Mouse (Mus musculus): ENCODE data around the gene Irak2. TPM values are rescaled to one million over a fixed set of nuclear protein-coding genes. Genes with fewer than 3 reads are reported as not detected.

Gene Irak2
- polyA plus RNA-seq, 2 experiments, result 4.9 to 27.0 TPM

- no peak overlapping the region for H3K9ac ChIP-seq (replicated peaks)
- ATAC-seq (ENCODE audit: insufficient read depth) (no peak), DNase-seq (ENCODE audit: low read depth in 3 of 3, low spot score in 3 of 3) (no peak)
- no peak overlapping the region for H3K27ac ChIP-seq
- WGBS (ENCODE audit: insufficient replicate concordance), result 88% methylated on average over 7 of the region's 7 CpGs
- peaks cover 8 to 9% of the 10 kb centered on the region in 2 experiments for H3K4me1 ChIP-seq (replicated peaks; ENCODE audit: control insufficient read depth in 2 of 2, insufficient read depth in 2 of 2, low read length in 1 of 2)
- no peaks in the 10 kb centered on the region for H3K9me3 ChIP-seq (ENCODE audit: control insufficient read depth, low read length)
- H3K4me2 ChIP-seq (ENCODE audit: low read depth), result no peak overlapping the region
- no peaks in the 10 kb centered on the region for H3K27me3 ChIP-seq (ENCODE audit: control insufficient read depth, insufficient read depth, low read length)
- peaks cover 9% of the 10 kb centered on the region for H3K36me3 ChIP-seq (replicated peaks; ENCODE audit: control insufficient read depth, insufficient read depth, low read depth)
- TF ChIP-seq EP300 (IDR thresholded peaks at IDR 0.05; ENCODE audit: low read depth), result no peak
- TF ChIP-seq CTCF (IDR thresholded peaks at IDR 0.05; ENCODE audit: low read depth), result no peak
- no peak overlapping the region for H3K4me3 ChIP-seq (ENCODE audit: insufficient read depth in 1 of 2, low read depth in 2 of 2, low read length in 2 of 2)
These were observed 29.0 kb upstream of the Irak2 start for GRCm38 (mm10) chr6:113609293-113609692.

- 77% methylated on average over 8 of the region's 8 CpGs for WGBS (ENCODE audit: insufficient replicate concordance)
- H3K9ac ChIP-seq (replicated peaks), result no peak overlapping the region
- H3K4me1 ChIP-seq (replicated peaks; ENCODE audit: control insufficient read depth in 2 of 2, insufficient read depth in 2 of 2, low read length in 1 of 2), result no peaks in the 10 kb centered on the region
- peaks cover 28% of the 10 kb centered on the region for H3K36me3 ChIP-seq (replicated peaks; ENCODE audit: control insufficient read depth, insufficient read depth, low read depth)
- TF ChIP-seq EP300 (IDR thresholded peaks at IDR 0.05; ENCODE audit: low read depth) (no peak), CTCF (IDR thresholded peaks at IDR 0.05; ENCODE audit: low read depth) (no peak)
- H3K27ac ChIP-seq, result no peak overlapping the region
- no peaks in the 10 kb centered on the region for H3K27me3 ChIP-seq (ENCODE audit: control insufficient read depth, insufficient read depth, low read length)
- H3K4me3 ChIP-seq (ENCODE audit: insufficient read depth in 1 of 2, low read depth in 2 of 2, low read length in 2 of 2), result no peak overlapping the region
- DNase-seq (ENCODE audit: low read depth in 3 of 3, low spot score in 3 of 3), result no peak
- ATAC-seq (ENCODE audit: insufficient read depth), result no peak
- H3K9me3 ChIP-seq (ENCODE audit: control insufficient read depth, low read length), result no peaks in the 10 kb centered on the region
- no peak overlapping the region for H3K4me2 ChIP-seq (ENCODE audit: low read depth)
These were observed 25.9 kb upstream of the Irak2 start for GRCm38 (mm10) chr6:113612258-113612969.

- H3K36me3 ChIP-seq (replicated peaks; ENCODE audit: control insufficient read depth, insufficient read depth, low read depth), result peaks cover 30% of the 10 kb centered on the region
- H3K9ac ChIP-seq (replicated peaks), result no peak overlapping the region
- WGBS (ENCODE audit: insufficient replicate concordance), result 87% methylated on average over 7 of the region's 7 CpGs
- no peak for DNase-seq (ENCODE audit: low read depth in 3 of 3, low spot score in 3 of 3)
- H3K4me1 ChIP-seq (replicated peaks; ENCODE audit: control insufficient read depth in 2 of 2, insufficient read depth in 2 of 2, low read length in 1 of 2), result peaks cover 0 to 4% of the 10 kb centered on the region in 2 experiments; a peak in 1 of 4 replicates
- ATAC-seq (ENCODE audit: insufficient read depth), result no peak
- no peaks in the 10 kb centered on the region for H3K9me3 ChIP-seq (ENCODE audit: control insufficient read depth, low read length)
- no peak overlapping the region for H3K4me3 ChIP-seq (ENCODE audit: insufficient read depth in 1 of 2, low read depth in 2 of 2, low read length in 2 of 2)
- H3K4me2 ChIP-seq (ENCODE audit: low read depth), result no peak overlapping the region
- H3K27me3 ChIP-seq (ENCODE audit: control insufficient read depth, insufficient read depth, low read length), result no peaks in the 10 kb centered on the region
- no peak overlapping the region for H3K27ac ChIP-seq
- TF ChIP-seq EP300 (IDR thresholded peaks at IDR 0.05; ENCODE audit: low read depth), result no peak
- no peak for TF ChIP-seq CTCF (IDR thresholded peaks at IDR 0.05; ENCODE audit: low read depth)
These were observed 24.1 kb upstream of the Irak2 start for GRCm38 (mm10) chr6:113614152-113614551.

GRCm38 (mm10) chr6:113614997-113615396, 23.3 kb upstream of the Irak2 start:
- Histone ChIP-seq H3K27me3 (ENCODE audit: control insufficient read depth, insufficient read depth, low read length) (no peaks in the 10 kb centered on the region), H3K36me3 (replicated peaks; ENCODE audit: control insufficient read depth, insufficient read depth, low read depth) (peaks cover 30% of the 10 kb centered on the region), H3K4me1 (replicated peaks; ENCODE audit: control insufficient read depth in 2 of 2, insufficient read depth in 2 of 2, low read length in 1 of 2) (peaks cover 0 to 4% of the 10 kb centered on the region in 2 experiments; a peak in 1 of 4 replicates), H3K4me2 (ENCODE audit: low read depth) (no peak overlapping the region), H3K9me3 (ENCODE audit: control insufficient read depth, low read length) (no peaks in the 10 kb centered on the region), H3K4me3 (ENCODE audit: insufficient read depth in 1 of 2, low read depth in 2 of 2, low read length in 2 of 2) (no peak overlapping the region), H3K27ac (no peak overlapping the region), H3K9ac (replicated peaks) (no peak overlapping the region)
- no peak for TF ChIP-seq CTCF (IDR thresholded peaks at IDR 0.05; ENCODE audit: low read depth)
- no peak for TF ChIP-seq EP300 (IDR thresholded peaks at IDR 0.05; ENCODE audit: low read depth)
- ATAC-seq (ENCODE audit: insufficient read depth) (no peak), DNase-seq (ENCODE audit: low read depth in 3 of 3, low spot score in 3 of 3) (no peak)
- WGBS (ENCODE audit: insufficient replicate concordance), result 87% methylated on average over 8 of the region's 8 CpGs

GRCm38 (mm10) chr6:113615489-113615888, 22.8 kb upstream of the Irak2 start:
- Histone ChIP-seq H3K27ac (no peak overlapping the region), H3K9ac (replicated peaks) (no peak overlapping the region), H3K4me3 (ENCODE audit: insufficient read depth in 1 of 2, low read depth in 2 of 2, low read length in 2 of 2) (no peak overlapping the region), H3K4me1 (replicated peaks; ENCODE audit: control insufficient read depth in 2 of 2, insufficient read depth in 2 of 2, low read length in 1 of 2) (peaks cover 0 to 4% of the 10 kb centered on the region in 2 experiments; a peak in 1 of 4 replicates), H3K27me3 (ENCODE audit: control insufficient read depth, insufficient read depth, low read length) (no peaks in the 10 kb centered on the region), H3K36me3 (replicated peaks; ENCODE audit: control insufficient read depth, insufficient read depth, low read depth) (peaks cover 28% of the 10 kb centered on the region), H3K4me2 (ENCODE audit: low read depth) (no peak overlapping the region), H3K9me3 (ENCODE audit: control insufficient read depth, low read length) (no peaks in the 10 kb centered on the region)
- DNase-seq (ENCODE audit: low read depth in 3 of 3, low spot score in 3 of 3) (no peak), ATAC-seq (ENCODE audit: insufficient read depth) (no peak)
- WGBS (ENCODE audit: insufficient replicate concordance), result 85% methylated on average over 4 of the region's 4 CpGs
- TF ChIP-seq CTCF (IDR thresholded peaks at IDR 0.05; ENCODE audit: low read depth), result no peak
- no peak for TF ChIP-seq EP300 (IDR thresholded peaks at IDR 0.05; ENCODE audit: low read depth)
